Mouse (Mus musculus): Measurements from ENCODE around the gene Zfp423.
"Not testable (repeated sequence)": the region's sequence is repeated elsewhere in the genome, so short reads cannot be mapped to it uniquely, and the experiment has no call there.

Gene Zfp423

DNA sequence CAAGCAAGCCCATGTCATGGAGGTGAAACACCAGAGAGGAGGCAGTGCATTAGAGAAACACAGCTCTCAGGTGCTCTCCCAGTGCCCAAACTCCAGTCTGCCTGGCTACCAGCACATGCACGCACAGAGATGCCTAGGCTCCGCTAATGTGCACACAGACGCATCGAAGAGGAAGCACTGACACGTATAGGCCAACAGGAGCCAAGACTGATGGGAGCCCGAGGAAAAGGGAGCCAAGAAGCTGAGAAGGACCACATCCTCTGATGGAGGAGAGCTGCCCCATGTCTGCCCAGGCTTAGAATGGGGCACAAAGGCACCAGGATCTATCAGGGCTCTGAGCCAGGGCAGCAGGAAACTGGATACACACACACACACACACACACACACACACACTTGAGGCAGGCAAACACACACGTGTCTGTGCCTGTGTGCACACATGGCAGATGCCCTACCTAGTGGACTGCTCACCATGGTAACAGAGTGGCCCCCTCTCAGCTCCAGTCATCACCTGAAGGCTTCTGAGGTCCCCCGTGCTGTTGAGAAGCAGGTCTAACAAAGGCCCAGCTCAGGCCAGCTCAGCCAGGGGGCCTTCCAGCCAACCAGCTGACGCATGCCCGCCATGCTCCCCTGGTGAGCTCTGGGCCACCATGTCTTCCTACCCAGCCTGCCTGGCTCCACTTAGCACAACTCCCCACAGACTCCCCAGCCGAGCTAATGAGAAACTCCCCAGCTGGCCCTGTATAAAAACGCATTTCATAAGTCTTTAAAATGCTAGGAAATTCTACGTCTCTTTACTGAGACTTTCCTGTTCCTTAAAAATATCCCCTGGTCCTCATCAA is 64.0 kb downstream of the Zfp423 start:
- DNase-seq = peak; percentile 51 to 55

DNA sequence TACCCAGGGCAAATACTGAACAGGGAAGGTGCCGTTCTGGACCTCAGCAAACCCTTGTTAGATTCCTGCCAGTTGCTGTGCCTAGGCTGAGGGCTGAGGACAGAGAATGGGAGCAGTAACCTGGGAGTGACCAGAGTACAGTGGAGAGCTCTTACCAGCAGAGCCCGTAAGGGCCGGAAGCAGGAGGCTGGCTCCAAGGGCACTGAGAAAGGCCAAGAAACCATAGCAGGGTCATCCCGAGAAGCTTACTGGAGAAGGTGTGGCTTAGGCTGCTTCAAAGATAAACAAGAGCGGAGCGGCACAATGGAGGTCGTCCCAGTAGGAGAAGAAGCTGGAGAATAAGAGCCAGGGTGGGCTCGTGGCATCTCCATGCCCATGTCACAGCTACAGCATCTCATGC is 65.1 kb downstream of the Zfp423 start:
- DNase-seq = no peak

DNA sequence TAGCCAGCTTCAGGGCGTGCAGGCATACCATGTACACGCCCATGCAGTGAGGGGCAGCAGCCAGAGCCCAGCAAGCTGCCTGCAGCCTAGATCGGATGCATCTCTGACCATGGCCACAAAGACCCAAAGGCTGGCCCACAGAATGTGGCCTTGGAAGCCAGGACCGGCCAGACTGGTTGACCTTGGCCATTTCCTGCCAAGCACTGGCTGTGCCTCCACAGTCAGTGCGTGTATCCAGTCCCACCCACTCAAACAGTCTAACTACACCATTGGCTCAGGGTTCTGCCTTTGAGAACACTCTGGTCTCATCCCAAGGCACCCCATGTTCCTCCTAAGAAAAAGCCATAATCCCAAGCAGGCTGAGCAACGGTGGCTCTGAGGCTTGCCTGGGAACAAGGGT is 65.8 kb downstream of the Zfp423 start:
- DNase-seq = peak; percentile 42 to 65

DNA sequence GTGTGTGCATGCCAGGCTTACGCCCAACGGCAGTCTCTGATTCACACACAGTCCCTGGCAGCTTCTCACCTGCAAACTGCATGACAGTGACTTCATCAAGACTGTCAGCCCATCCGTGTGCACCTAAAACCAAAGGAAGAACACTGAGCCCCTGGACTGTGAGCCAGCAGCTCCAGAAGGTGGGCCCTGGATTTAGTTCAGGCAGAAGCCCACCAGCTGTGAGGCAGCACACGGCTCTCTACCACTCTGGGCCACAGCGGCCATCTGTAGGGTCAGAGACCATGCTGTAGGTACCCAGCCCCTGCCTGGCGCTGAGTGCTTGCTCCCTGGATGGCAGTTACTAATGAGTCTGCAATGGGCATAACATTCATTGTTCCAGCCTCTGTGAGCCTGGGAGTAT is 66.5 kb downstream of the Zfp423 start:
- DNase-seq = peak; percentile 55 to 70

DNA sequence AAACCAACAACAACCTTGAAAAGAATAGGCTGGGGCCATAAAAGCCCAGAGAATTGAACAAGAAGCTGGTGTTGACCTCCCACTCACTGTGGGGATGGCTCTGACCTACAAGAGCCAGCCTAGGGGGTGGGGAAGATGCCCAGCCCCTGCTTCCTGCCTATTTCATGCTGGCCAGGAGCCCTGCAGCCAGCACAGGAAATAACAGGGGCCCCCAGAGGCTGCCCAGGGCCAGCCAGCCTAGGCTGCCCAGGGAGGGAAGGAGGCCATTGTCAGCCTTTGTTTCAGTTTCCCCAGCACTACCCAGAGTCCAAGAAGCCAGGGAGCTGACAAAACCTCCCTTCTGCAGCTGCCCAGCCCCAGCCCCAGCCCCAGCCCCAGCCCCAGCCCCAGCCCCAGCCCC is 67.5 kb downstream of the Zfp423 start:
- DNase-seq = peak; percentile 40 to 60

DNA sequence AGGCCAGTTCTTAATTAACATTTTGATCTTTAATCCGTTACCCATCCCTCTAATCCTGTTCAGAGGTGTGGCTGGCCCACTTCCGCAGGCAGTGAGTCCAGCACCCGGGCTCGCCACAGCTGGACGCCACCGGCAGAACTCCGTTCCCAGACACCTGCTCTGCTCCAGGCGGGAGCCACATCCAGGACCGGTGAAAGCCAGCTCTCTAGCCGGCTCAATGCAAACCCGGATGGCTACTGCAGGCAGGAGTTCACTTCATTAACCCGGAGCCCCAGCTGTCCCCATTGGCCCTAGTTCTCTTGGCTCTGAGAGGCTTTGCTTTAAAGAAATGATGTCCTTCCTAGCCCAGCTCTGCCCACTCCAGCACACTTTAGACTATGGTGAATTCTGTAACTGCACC is 71.4 kb downstream of the Zfp423 start:
- peak; percentile 70 to 80 for DNase-seq

GRCm38 (mm10) chr8:87881088-87881487 is 78.3 kb downstream of the Zfp423 start:
- no peak for DNase-seq

DNA sequence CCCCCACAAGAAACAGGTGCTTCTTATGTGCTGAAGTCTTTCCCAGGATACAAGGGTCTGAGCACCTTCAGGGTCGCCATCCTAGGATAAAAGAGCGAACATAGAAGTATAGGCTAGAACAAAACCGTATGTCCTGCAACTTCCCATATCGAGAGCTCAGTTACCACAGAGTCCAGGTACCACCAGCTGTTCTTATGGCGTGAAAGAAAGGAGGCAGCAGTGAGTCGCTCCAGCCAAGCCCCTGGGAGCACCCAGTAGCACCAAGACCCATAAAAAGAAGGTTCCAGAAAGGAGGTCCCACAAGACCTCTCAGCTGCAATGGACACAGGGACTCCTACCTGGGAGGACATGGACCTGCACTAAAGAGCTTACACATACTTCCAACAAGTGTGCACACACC is 83.5 kb downstream of the Zfp423 start:
- no peak for DNase-seq

GRCm38 (mm10) chr8:87875452-87875851 is 83.9 kb downstream of the Zfp423 start:
- peak; percentile 79 to 84 for DNase-seq

DNA sequence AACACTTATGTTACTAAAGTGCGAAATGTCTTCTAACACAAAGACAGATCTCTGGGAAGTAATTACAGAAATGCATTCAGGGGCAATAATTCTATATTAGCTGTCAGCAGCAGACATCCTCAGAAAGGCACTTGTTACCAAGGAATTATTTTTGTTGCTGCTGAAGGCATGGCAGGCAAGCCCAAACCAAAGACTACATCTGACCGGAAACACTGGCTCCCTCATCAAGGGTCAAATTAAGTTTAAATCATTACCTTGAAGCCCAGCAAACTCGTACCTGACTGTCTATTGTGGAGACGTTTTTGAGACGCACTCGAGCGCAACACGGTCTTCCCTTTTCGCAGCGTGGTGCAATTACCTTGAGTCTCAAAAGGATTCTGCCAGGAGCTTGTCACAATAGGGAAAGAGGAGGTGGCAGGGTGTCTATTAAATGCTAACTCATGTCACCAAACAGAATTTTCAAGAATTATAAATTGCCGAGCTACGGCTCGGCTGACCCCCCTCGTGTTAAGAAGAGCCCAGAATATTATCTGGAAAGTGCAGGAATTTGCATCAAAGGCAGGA is 86.3 kb downstream of the Zfp423 start:
- no peak for DNase-seq

DNA sequence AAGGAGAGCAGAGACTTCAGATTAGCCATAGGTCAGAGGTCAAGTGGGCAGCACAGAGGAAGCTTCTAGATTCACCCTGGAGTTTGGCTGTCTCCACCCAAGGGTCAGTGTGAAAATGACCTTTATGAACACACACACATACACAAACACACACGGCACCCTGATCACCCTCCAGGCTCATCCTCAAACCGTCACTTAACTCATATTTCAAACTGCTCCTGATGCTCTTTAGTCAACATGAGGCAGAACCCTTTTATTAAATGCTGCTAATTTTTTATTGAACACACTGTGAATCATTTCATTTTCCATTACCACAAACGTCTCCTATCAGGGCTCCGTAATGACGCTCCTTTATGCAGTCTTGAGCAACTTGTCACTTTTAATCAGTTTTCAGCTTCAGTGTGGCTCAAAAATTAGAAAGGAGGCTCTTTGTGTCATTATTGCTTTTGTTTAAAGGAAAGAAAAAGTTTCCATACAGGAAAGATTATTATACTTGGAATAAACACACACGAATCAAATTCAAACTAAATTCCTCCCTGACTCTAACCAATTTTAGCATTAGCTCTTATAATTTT is 87.0 kb downstream of the Zfp423 start:
- no peak for DNase-seq

GRCm38 (mm10) chr8:87866586-87866985 is 92.8 kb downstream of the Zfp423 start:
- no peak for DNase-seq

DNA sequence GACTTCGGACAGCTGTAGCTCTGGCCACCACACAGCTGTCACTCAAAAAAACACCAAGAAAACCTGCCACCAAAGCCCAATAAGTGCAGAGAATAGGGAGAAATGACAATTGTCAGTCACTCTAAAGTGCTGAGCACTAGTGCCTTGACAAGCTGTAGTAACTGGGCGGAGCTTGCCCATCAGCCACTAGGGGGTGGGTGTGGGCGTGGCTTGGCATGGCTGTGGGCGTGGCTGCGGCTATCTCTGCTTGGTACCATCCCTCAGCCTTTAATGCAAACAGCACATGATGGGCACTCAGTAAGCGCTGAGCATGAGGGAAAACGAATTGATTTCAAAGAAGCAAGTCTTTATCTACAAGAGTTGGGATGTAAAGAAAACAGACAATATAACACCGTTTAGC is 95.2 kb downstream of the Zfp423 start:
- no peak for DNase-seq

DNA sequence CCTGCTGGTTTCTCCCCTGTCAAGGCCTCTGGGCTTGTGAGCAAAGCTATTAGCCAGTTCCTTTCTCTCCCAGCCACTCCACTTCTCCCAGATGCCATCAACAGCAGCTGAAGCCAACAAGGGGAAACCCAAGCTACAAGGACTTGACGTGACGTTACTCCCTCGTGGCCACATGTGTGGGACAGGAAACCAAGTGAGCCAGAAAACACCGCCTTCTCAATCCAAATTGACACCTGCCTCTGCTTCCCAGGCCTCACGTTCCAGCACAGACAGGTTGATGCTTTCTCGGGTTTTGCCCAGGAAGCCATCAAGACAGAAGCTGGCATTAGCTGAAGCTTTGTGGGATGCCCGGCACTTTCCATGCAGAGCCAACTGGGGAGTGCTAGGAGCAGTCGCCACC is 96.3 kb downstream of the Zfp423 start:
- DNase-seq = no peak

DNA sequence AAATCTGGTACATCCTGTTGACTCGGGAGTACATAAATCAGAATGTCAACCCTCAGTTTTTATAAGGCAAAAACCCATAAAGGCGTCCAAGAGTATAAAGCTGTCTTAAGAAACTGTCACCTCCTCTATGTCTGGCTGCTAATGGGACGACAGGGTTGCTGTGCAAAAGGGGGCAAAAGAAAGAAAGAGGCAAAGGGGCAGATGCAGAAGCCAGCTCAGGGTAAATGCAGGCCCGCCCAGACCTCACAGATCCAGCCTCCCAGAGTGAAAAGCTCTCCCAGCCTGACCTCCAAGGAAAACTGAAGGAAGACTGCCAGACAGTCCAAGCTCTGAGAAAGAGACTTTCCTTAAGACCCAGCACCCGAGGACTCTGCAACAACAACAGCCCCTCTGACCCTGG is 97.7 kb downstream of the Zfp423 start:
- DNase-seq = no peak

DNA sequence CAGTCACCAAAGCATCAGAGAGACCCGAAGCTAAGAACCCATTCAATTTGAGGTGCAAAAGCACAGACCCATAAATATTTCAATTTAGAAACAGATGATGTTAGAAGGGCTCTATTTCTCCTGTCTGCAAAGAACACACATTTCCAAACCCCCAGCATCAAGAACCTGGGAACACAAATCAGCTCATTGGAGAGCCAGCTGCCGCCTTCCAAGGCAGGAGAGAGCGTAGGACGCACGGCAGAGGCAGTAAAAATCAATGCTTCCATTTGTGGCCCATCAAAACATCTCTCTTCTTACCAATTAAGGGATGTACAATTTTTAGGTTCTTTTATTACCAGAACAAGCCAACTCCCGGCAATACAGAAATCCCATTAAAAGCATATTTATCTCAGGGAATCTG is 98.5 kb downstream of the Zfp423 start:
- no peak for DNase-seq

- peak; percentile 65 to 69 for DNase-seq
These were observed 107.5 kb downstream of the Zfp423 start for GRCm38 (mm10) chr8:87851871-87852270.

DNA sequence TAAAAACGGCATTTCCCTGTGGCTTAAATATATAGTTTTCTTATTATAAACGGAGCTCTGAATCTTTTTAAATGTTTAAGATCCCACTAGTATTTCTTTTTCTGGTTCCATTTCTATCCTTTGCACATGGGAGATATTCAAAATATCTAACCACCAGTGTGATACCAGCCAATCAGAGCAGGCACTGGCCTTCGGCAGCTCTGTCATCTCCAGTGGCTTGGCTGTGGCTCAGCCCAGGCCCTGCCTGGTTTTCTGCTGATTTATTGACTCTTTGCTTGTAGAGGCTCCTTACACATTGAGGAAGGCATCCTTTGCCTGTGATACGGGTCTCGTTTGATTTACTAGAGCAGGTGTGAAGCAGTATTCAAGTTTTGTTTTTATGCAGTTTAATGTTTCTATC is 108.0 kb downstream of the Zfp423 start:
- no peak for DNase-seq

GRCm38 (mm10) chr8:87848836-87849235 is 110.6 kb downstream of the Zfp423 start:
- peak in 1 of 2 experiments; percentile 53 for DNase-seq

DNA sequence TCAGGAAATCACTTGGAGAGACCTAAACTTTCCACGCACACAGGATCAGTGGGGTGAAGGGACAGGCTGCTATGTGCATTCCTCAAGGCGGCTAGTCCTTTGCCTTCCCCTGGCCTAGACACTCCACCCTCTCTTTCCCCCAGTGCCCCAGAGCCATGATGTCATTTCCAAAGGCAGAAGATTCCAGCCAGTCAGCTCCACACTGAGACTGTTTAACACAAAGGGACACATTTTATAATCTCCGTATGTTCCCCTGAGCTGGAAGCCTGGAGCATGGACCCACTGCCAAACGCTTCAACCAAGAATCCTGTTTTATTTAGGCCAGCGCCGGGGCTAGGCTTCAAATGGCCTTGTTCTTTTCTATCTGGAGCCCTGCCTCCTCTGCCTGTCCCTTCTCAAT is 111.6 kb downstream of the Zfp423 start:
- peak; percentile 62 to 68 for DNase-seq

DNA sequence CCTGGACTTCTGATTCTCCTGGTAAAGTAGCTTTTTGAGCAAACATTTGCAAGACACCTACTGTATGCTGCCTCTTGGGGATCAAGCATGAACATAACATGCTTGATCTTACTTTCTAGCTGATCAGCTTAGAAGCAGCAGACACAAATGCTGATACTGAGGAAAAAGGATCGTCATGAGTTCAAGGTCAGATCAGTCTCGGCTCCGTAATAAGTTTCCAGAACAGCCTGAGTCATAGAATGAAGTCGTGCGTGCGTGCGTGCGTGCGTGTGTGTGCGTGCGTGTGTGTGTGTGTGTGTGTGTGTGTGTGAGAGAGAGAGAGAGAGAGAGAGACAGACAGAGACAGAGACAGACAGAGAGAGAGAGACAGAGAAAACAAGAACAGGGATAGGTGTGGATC is 117.3 kb downstream of the Zfp423 start:
- not testable (repeated sequence) for DNase-seq

- DNase-seq = no peak
These were observed 122.1 kb downstream of the Zfp423 start for GRCm38 (mm10) chr8:87837266-87837665.

GRCm38 (mm10) chr8:87836866-87837265 is 122.5 kb downstream of the Zfp423 start:
- peak; percentile 78 to 81 for DNase-seq

DNA sequence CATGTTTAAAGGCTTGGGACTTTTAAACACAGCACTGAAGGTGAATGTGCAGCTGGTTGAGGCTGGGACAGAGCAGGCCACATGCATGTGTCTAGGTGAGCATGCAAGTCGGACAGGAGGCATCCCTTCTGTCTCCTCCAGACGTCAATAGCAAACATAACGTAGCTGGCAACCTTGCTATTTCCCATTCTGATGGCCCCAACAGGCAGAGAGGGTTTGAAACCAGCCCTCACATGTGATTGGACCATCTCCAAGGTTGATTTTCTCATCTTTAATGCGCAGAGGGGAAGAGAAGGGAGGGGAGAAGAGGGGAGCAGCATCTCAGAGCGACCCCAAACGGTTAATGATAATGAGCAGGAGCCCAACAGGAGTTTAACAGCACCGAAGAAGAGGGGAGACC is 123.5 kb downstream of the Zfp423 start:
- no peak for DNase-seq
